Mouse (Mus musculus) testis, adult 2 months (tissue): Measurements from ENCODE around the gene Foxa2.

ENCODE experiments used
- CTCF ChIP-seq: fragments of 200-500 bp; IDR thresholded peaks from 2 replicates; pipeline ENCODE4 v1.5.1; 2012; ENCODE audit warnings: low read depth, mild to moderate bottlenecking, inconsistent platforms, low read length, moderate library complexity; ENCODE audit not compliant: control insufficient read depth, insufficient read depth, insufficient replicate concordance
- POLR2A ChIP-seq: fragments of 200-500 bp; IDR thresholded peaks from 2 replicates; pipeline ENCODE4 v1.6.1; 2012; ENCODE audit warnings: low read depth, mild to moderate bottlenecking, inconsistent platforms, low read length, moderate library complexity; ENCODE audit not compliant: control insufficient read depth

DNA sequence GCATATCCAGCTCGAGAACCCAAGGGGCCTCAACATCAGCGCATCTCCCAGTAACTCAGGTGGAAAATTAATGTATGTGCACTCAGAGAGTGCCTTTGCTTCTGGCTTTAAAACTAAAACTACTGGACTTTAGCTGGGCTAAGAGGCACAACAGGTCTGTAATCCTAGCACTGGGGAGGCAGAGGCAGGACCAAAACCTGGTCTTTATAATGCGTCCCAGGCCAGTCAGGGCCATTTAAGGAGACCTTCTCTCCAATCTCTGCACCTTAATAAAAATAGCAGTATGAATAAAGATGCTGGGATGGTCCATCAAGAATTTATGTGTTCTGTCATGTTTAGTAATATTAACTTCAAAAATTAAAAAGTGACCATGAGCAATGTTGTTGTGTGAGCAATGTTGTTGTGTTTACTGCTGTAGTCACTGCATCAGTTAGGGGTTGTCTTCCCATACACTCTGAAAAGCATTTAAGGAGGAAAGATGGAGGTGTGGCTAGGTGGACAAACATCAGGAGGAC lies 4.6 kb downstream of the Foxa2 start:
- TF ChIP-seq POLR2A (no peak), CTCF (no peak)
